Mouse (Mus musculus) megakaryocyte-erythroid progenitor cell, adult 5-6 weeks (primary cell): ENCODE results near the gene Siglecf. TPM values are rescaled to one million over a fixed set of nuclear protein-coding genes. Genes with fewer than 3 reads are reported as not detected.

Source experiments
- ATAC-seq: replicated peaks from 2 replicates; pipeline ENCODE4 v1.8.0; 2016; ENCODE audit warnings: mild to moderate bottlenecking, inconsistent platforms; ENCODE audit not compliant: severe bottlenecking, poor library complexity, low FRiP score, low TSS enrichment
- total RNA-seq, 2 experiments: library from RNA; stranded (forward) in 1 of 2; stranded (reverse) in 1 of 2; fragments of 200-1000, 215-1000 nt in 1 of 2; fragments of >200 nt in 1 of 2; fragmentation: Nextera tagmentation in 1 of 2; gene quantifications; 2 replicates each; pipeline ENCODE4 v1.2.3; 2014 to 2017

Siglecf gene
- total RNA-seq (2014; fragmentation: Nextera tagmentation), result 6.4 and 6.9 TPM in 2 replicates
- total RNA-seq (2017), result 3.1 and 13.0 TPM in 2 replicates

DNA sequence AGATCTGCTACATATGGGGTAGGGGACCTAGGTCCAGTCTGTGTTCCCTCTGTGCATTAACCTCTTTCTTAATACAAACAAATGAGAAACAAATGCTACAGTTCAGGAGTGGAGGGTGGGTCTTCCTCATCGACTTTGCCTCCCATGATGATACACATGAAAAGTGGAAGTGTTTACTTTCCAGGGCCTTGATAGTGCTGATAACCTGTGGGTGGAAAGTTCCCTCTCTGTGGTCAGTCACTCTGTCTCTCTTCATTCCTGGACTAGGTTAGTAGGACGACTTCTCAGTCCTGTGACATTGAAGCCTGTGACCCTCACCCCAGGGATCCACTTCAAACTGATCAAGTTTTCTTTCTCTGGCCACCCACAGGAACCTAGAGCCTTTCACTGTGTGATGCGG, at the start of gene Siglecf:
TSS of gene Siglecf (plus strand) at position 188 of the 400 bp plus-strand sequence.
- ATAC-seq, result no peak

DNA sequence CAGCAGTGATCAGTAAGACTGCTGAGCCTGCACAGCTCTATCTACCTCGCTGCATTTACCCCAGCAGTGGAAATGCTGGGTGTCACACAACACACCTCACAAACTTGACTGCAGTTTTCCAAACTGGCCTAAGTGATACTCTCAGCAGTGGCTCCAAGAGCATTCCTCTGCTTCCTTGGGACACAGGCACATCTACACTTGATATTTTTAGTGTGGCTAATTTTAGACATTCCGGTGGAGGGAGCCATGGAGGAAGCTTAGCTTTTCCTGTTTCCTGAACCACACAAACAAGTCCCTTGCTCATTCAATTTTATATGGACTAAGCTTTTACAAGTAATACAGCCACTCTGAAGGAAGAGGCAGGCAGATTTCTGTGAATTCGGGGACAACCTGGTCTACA, 45.9 kb upstream of the Siglecf start:
- no peak for ATAC-seq

DNA sequence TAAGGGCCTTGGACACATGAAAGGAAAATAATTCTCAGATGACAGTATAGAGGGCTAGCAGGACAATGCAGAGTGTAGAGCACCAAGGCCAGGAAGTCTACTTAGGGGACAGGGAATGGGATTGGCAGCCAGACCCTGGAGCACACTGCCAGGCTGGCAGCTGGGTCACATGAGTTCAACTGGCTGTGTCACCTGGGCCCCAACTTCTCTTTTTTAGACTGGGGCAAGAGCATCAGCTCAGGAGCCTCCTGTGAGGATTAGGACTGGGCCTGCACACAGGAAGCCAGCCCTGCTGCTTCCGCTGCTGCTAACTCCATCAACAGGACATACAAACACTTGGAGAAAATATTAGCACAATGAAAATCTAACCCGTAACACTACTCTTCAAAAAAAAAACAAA, 42.1 kb upstream of the Siglecf start:
- no peak for ATAC-seq

DNA sequence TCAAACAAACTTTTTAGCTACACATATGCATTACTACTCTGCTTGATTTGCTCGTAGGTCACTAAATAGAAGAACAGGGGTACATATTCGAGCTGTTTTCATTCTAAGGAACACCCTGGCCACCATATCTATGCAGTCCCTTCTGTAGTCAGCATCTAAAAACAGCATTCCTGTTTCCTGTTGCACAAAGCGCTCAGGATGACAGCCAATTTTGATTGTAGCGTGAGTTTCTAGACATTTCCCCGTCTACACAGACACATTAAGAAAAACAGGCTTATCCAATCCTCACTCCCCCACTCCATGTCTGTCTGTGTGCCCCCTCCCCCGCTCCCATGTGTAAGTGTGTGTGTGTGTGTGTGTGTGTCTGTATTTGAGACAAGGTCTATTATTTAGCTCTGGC, 39.5 kb upstream of the Siglecf start:
- no peak for ATAC-seq

DNA sequence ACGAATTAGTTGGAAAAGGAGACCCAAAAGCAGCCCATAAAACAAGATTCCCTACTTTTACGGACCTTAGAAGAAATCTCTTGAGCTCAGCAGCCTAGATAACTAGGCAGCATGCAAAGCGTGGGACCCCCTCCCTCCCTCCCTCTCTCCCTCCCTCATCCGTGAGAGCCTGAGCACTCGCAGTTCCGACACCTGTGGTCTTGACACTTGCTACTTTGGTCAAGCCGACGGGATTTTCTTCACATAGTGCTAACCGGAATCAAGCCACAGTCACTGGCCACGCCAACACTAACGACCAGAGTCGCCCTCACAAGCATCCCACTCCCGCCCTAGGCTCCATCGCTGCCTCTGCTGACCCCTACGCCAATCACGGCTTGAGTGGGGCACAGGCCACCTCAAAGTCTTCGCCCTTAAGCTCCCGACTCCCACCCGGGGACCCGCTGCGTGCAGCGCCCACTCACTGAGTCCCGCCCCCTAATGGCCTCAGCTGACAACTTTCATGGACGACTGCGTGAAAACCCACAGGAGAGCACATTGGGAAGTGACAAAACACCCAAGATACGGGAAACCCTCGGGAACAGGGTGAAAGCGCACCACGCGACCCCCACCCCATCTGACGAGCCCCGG, 38.6 kb upstream of the Siglecf start:
- ATAC-seq, result peak; percentile 56

DNA sequence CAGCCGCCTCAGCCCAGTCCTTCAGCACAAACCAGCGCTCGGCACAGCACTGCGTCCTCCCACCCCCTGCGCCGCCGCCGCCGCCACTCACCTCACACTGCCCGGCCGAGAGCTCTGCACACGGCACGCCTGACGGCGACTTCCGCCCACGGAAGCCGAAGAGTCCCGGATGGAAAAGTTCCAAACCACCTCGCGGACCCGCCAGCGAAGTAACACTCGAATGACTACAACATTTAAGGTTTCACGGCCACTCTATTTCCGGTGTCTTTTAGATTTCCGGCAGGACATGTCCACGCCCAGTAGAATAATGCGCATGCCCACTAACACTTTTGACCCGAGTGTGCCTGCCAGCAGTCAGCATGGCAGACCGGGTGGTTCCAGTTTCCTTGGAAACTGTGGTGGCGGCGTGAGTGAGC, 38.1 kb upstream of the Siglecf start, which contains the start of gene Zfp715:
TSS of gene Zfp715 (minus strand) at position 282 of the 416 bp plus-strand sequence.
- ATAC-seq, result peak; percentile 96

DNA sequence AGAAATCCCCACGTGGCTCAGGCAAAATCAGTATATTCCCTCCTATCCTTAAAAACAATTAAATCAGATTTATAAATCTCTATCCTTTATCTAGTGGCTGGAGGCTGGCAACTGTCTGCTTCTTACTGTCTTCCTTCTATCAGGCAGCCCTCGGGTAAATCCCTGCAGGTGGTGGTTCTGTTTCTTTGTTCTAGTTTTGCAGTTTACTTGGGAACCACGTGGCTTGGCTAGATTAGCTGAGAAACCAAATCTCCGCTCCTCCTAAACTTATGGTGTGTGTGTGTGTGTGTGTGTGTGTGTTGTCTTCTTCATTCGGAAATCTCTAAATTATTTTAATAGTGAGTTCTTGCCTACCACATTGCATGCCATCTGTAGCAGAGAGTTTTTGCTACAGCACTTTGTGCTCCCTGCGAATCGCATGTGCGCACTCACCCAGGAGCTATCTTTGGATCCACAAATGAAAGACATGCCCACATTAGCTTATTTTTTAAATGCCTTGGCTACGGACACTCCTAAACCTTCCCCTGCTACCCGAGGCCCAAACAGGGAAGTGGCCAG, 24.8 kb upstream of the Siglecf start:
- no peak for ATAC-seq

DNA sequence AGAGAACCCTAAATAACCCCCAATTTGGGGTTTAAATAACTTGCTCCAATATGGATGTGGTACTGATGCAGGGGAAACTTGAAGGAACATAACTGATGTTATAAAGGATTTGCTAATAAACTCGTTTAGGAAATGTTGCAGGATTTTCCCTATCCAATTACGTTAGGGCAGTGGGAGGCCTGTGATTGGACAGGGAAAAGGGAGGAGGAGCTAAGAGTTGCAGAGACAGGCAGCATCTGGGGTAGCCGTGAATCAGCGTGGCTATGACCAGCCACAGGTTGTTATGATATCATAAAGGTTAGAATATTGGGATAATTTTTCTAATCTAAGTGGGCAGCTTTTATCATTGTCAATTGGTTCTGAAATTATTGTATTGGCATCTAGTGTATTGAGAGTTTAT, 23.0 kb upstream of the Siglecf start:
- ATAC-seq, result no peak

DNA sequence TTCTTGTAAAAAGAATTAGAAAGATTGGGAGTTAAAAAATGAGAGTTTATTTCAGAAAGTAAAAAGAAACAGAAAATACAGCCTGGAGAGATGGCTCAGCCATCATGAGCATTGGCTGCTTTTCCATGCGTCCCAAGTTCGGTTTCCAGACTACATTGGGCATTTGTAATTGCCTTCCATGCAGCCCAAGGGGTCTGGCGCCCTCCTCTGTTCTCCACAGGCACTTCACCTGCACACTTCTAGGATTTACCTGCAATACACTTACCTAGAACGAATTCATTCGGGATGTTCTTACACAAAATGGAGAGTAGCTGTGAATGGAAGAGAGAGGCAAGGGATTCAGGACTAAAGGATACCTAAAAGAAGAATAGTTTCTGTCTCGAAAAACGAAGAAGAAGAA, 17.9 kb upstream of the Siglecf start:
- 0 out of 2 replicates have a peak, but pooled peaks have one; percentile 55 for ATAC-seq

DNA sequence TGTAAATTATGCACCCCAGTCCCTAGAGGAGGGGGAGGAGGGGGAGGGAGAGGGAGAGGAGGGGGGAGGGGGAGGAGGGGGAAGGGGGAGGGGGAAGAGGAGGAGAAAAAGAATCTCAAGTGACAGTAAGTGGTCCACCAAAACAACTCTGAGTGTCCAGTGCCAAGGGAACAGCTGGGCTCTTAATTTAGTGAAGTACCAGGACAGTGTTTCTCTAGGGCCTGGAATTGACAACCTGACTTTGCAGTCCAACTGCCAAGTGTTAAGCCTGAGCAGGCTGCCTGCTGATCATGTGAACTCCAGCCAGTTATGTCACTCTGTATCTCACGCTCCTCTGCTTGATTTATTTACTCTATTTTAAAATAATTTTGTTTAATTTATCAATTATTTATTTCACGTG, 17.2 kb upstream of the Siglecf start:
- no peak for ATAC-seq

DNA sequence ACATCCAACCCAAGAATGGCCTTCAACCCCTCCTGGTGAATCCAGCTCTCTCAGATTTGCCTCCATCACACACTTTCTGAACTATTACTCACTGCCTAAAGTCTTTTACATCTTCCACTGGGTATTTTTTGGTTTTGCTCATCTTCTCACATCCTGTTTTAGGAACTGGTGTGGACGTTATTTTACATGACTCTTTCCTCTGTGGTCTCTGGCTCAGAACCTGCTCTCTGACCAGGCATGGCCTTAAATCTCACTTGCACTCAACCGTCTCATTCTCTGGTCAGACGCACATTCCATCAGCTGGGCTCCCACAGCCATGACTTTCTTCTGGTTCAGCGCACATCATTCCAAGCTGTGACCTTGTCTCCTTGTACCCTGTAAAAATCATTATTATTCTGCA, 10.4 kb upstream of the Siglecf start:
- no peak for ATAC-seq

DNA sequence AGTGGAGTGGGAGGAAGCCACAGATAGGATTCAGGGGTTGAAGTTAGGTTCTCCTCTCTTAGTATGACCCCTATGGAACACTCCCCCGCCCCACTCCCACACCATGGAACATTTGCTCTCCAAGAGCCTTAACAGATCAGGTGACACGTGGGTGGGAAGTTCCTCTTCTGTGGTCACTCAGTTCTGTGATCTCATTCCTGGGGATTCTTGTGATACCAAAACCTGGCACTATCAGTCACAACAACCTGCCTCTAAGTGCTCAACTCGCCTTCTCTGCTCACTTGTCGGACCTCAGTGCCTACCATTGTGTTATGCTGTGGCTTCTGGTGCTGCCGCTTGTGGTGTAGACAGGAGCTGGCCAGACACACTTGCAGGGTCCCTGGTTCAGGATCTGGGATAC, 8.0 kb upstream of the Siglecf start:
- ATAC-seq, result 0 out of 2 replicates have a peak, but pooled peaks have one; percentile 26

DNA sequence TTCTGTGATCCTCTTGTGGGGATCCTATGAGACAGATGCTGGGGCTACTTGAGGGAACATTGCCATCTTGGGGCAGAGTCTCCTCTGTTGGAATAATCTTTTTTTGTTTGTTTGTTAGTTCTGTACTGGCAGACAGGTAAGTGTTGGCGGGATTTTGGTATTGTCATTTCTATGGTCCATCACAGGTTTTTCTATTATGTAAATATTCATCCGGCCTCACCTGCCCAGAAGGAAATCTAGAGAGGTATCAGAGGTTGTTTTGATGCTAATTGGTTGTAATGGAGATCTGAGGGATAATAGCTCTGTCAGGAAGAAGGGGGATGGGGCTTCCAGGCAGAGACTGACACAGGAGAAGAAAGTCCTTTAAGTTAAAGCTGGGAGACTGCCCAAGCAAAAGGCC, 7.1 kb upstream of the Siglecf start:
- ATAC-seq, result no peak

DNA sequence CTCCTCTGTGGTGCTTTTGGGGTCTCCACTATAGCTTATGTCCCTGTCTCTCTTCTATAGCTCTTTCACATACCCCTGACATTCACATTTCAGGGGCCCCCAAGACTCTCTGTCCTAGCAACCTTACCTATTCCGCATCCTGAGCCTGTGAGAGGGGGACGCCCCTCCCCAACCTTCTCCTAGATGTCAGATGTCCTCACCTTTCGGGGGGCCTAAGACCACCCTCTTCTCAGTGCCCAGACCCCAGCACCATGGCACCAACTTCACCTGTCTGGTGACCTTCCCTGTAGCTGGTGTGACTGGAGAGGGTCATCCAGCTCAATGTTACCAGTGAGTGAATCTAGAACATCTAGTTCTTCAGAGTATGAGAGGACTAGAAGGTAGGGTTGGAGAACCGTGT, 6.7 kb upstream of the Siglecf start:
- no peak for ATAC-seq

DNA sequence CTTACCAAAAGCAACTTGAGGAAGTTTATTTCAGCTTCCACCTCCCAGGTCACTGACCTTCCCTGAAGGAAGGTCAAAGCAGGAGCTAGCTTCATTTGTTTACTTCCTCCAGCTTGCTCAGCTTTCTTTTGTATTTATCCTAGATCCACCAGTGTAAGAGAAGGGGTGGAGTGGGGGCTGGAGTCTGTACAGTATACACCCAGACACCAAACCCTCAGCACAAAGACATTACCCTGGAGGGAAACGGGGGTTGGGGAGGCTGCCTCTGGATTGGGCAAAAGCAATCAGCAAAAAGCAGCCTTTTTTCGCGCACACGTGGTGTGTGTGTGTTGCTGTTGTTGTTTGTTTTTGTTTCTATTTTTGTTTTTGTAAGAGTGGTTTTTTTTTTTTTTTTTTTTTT, 5.0 kb upstream of the Siglecf start:
- ATAC-seq, result no peak

DNA sequence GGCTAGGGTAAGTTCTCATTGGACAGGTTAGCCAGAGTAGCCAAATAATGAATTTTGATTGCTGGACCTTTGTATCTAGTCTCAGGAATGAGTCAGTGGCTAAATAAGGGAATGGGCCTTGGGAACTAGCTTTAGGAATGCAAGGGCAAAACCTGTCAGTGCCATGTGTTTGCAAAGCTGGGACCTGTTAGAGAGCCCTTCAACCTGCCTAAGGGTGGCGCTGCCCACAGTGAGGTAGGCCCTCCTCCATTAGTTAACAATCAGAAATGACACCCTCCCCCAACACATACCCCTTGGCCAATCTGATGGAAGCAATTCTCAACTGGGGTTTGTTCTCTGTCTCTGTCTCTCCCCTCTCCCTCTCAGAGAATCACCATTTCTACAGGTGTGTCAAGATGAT, 4.6 kb upstream of the Siglecf start:
- no peak for ATAC-seq

DNA sequence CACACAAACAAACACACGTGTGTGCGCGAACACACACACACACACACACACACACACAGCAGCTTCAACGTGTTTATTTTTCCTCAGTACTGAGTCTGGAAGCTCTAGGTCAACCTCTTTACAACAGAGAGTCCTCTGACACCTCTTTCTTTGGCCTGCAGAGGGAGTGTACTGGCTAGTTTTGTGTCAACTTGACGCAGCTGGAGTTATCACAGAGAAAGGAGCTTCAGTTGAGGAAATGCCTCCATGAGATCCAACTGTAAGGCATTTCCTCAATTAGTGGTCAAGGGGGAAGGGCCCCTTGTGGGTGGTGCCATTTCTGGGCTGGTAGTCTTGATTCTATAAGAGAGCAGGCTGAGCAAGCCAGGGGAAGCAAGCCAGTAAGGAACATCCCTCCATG, 1.5 kb upstream of the Siglecf start:
- peak; percentile 62; the same call in 1 of the 2 replicates for ATAC-seq

DNA sequence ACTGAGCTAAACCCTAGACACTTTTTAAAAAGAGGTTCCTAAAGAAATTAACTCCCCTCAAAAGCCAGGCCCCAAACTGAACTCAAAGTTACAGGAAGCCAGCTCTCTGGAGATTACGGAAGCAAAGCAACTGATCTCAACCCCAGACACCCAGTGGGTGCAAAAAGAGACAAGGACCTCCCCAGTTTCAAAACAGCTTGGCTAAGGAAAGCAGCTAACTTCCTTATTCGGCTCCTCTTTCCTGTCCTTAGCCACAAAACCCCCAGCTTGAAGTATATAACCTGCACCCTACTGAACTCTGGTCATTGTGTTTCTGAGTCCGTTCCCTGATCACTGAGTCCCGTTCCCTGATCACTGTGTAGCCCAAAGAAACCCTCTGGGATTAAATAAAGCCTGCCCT, 2.0 kb downstream of the Siglecf start:
- ATAC-seq, result peak; percentile 21; the same call in 1 of the 2 replicates

DNA sequence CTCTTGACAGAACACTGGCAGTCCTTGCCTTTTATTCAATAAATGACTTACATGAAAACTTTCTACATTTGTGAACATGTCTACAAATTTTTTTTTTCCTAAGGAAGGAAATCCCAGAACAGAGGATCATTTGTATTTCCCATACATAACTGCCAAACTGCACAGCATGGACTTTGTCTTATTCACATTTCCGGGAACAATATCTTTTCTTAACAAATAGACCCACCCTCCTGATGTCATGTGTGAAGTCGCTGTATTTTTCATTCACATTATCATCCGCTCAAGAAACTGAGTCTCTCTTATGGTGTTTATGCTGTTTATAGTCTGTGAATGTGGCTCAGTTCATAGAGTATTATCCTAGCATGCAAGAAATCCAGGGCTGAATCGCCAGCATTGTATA, 2.6 kb downstream of the Siglecf start:
- ATAC-seq, result no peak

DNA sequence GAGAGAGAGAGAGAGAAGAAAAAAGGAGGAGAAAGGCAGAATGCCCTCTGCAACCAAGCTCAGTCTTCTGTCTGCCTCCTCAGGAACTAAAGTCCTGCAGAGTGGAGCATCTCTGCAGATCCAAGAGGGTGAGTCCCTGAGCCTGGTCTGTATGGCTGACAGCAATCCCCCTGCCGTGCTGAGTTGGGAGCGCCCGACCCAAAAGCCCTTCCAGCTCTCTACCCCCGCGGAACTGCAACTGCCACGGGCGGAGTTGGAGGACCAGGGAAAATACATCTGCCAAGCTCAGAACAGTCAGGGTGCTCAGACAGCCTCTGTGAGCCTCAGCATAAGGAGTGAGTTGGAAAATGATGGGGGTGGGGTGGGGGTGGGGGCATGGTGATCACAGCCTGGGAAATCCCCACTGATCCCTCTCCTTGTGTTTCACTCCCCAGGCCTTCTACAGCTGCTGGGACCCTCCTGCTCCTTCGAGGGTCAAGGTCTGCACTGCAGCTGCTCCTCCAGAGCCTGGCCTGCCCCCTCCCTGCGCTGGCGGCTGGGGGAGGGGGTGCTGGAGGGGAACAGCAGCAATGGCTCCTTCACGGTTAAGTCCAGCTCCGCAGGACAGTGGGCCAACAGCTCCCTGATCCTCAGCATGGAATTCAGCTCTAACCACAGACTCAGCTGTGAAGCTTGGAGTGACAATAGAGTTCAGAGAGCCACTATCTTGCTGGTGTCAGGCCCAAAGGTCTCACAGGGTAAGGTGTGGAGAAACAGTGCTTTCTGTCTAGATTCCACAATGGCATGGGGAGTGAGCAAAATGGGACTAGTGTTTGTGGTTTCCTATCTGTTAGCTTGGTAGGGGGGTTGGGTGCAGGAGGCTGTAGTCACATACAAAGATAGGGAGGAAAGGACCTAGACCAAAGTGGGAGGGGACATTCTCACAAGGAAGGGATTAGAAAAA, 4.0 kb downstream of the Siglecf start:
- ATAC-seq, result peak; percentile 69
